Mouse (Mus musculus): Measurements from ENCODE around the gene Gm3012. TPM values are rescaled to one million over a fixed set of nuclear protein-coding genes. Genes with fewer than 3 reads are reported as not detected.
"Not testable (repeated sequence)": the region's sequence is repeated elsewhere in the genome, so short reads cannot be mapped to it uniquely, and the experiment has no call there.

The Gm3012 gene
- not detected in 2 replicates for polyA plus RNA-seq (2015; fragmentation: Nextera tagmentation; extraction: Ambion mirVana)

DNA sequence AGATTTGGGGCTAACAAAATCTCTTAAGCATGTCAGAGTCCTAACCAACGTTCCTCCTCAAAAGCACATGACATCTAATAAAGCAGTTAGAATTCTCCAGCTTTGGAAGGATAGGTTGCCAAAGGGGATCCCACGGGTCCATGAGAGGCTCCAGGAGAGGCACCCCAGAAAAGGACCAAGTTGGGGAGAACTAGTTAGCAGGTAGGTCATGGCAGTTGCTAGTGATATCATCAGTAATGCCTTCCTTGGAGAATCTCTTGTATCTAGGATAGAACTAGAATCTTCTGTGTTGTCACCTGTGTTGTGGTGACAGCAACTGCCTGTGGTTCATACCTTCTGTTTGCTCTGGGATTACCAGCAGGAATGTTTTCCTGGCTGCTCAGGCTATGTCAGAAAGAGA is at the start of gene Gm3012:
Gene Gm3012, plus strand, starts transcription at position 301 of the 400 bp plus-strand sequence.
- not testable (repeated sequence) for DNase-seq (ENCODE audit: low spot score); H3K4me3 ChIP-seq (ENCODE audit: low read depth, low read length); H3K4me2 ChIP-seq (replicated peaks; ENCODE audit: low read depth, low read length); H3K27ac ChIP-seq (ENCODE audit: low read length); H3K4me1 ChIP-seq (ENCODE audit: insufficient read depth, low read depth, low read length); H3K27me3 ChIP-seq (replicated peaks; ENCODE audit: insufficient read depth, low read length); H3K9ac ChIP-seq (replicated peaks; ENCODE audit: low read depth); H3K36me3 ChIP-seq (ENCODE audit: insufficient read depth, low read length); ATAC-seq; H3K9me3 ChIP-seq (ENCODE audit: low read length)
- no CpG with 5 or more reads among the region's 2 CpGs for WGBS

DNA sequence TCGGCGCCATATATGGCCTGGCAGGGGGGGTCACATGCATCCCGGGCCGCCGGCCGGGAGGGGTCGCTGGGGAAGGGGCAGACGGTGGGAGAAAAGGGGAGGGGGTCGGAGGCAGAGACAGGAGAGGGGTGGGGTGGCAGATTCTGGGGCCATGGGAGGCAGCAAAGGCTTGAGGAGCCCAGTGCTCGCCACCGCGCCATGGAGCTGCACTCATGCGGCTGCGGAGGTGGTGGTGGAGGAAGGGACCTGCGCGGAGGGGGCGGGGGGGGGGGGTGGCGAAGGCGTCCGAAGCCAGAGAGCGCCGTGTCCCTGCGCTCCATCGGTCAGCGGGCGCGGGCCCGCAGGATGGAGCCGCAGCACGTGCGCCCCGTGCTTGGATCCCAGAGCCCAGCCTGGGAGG is 17.4 kb downstream of the Gm3012 start, which contains the start of gene Gm3020:
Gene Gm3020, plus strand, starts transcription at position 301 of the 400 bp plus-strand sequence.
- not testable (repeated sequence) for H3K4me2 ChIP-seq (replicated peaks; ENCODE audit: low read depth, low read length); H3K9ac ChIP-seq (replicated peaks; ENCODE audit: low read depth); H3K9me3 ChIP-seq (ENCODE audit: low read length); H3K4me3 ChIP-seq (ENCODE audit: low read depth, low read length); H3K4me1 ChIP-seq (ENCODE audit: insufficient read depth, low read depth, low read length); DNase-seq (ENCODE audit: low spot score); H3K36me3 ChIP-seq (ENCODE audit: insufficient read depth, low read length); H3K27ac ChIP-seq (ENCODE audit: low read length); H3K27me3 ChIP-seq (replicated peaks; ENCODE audit: insufficient read depth, low read length); ATAC-seq
- no CpG with 5 or more reads among the region's 32 CpGs for WGBS

DNA sequence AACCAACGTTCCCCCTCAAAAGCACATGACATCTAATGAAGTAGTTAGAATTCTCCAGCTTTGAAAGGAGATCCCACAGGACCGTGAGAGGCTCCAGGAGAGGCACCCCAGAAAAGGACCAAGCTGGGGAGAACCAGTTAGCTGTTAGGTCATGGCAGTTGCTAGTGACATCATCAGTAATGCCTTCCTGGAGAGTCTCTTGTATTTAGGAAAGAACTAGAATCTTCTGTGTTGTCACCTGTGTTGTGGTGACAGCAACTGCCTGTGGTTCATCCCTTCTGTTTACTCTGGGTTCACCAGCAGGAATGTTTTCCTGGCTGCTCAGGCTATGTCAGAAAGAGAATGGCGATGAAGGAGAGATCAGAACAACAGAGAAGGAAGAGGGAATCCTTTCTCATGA is 54.2 kb downstream of the Gm3012 start, which contains the start of gene Gm3043:
Gene Gm3043, plus strand, starts transcription at position 301 of the 400 bp plus-strand sequence.
- H3K4me1 ChIP-seq (ENCODE audit: insufficient read depth, low read depth, low read length); H3K27me3 ChIP-seq (replicated peaks; ENCODE audit: insufficient read depth, low read length); H3K27ac ChIP-seq (ENCODE audit: low read length); H3K36me3 ChIP-seq (ENCODE audit: insufficient read depth, low read length); DNase-seq (ENCODE audit: low spot score); H3K4me3 ChIP-seq (ENCODE audit: low read depth, low read length); ATAC-seq; H3K9me3 ChIP-seq (ENCODE audit: low read length); H3K9ac ChIP-seq (replicated peaks; ENCODE audit: low read depth); H3K4me2 ChIP-seq (replicated peaks; ENCODE audit: low read depth, low read length): not testable (repeated sequence)
- WGBS: no CpG with 5 or more reads among the region's 3 CpGs

Other genes with a start within 250 kb of the Gm3012 start
- not detected in 2 replicates for gene Gm10413, start 239.4 kb upstream of the Gm3012 start, polyA plus RNA-seq (2015; fragmentation: Nextera tagmentation; extraction: Ambion mirVana)
- 0.47 and 0.50 TPM in 2 replicates for gene Gm10409, start 221.9 kb upstream of the Gm3012 start, polyA plus RNA-seq (2015; fragmentation: Nextera tagmentation; extraction: Ambion mirVana)
- gene Gm3005, start 206.4 kb upstream of the Gm3012 start, polyA plus RNA-seq (2015; fragmentation: Nextera tagmentation; extraction: Ambion mirVana): 0.17 and 0.29 TPM in 2 replicates
- gene Gm10408, start 185.1 kb upstream of the Gm3012 start, polyA plus RNA-seq (2015; fragmentation: Nextera tagmentation; extraction: Ambion mirVana): not detected in 2 replicates
- 0.47 and 0.50 TPM in 2 replicates for gene Gm3020, start 17.5 kb downstream of the Gm3012 start, polyA plus RNA-seq (2015; fragmentation: Nextera tagmentation; extraction: Ambion mirVana)
- gene Gm3043, start 54.3 kb downstream of the Gm3012 start, polyA plus RNA-seq (2015; fragmentation: Nextera tagmentation; extraction: Ambion mirVana): not detected in 2 replicates
- gene Gm3002, start 175.6 kb downstream of the Gm3012 start, polyA plus RNA-seq (2015; fragmentation: Nextera tagmentation; extraction: Ambion mirVana): not detected in 2 replicates
- not detected in 2 replicates for gene Gm3033, start 211.7 kb downstream of the Gm3012 start, polyA plus RNA-seq (2015; fragmentation: Nextera tagmentation; extraction: Ambion mirVana)
- not detected in 2 replicates for gene Gm2916, start 249.7 kb downstream of the Gm3012 start, polyA plus RNA-seq (2015; fragmentation: Nextera tagmentation; extraction: Ambion mirVana)

All from lung, postnatal 0 days (tissue).